Mouse (Mus musculus): Measurements from ENCODE around the gene Map3k11. TPM values are rescaled to one million over a fixed set of nuclear protein-coding genes. Genes with fewer than 3 reads are reported as not detected.
A peak's percentile ranks its signal among the peaks of the same experiment; 100 is the strongest.

The Map3k11 gene
- 18.2 and 18.5 TPM in 2 replicates for polyA plus RNA-seq (2015; fragmentation: Nextera tagmentation; extraction: Ambion mirVana)

GRCm38 (mm10) chr19:5688200-5689087 lies at the start of gene Map3k11, which contains the start of gene Pcnx3:
Map3k11 (plus strand) TSS chr19:5688742.
Pcnx3 (minus strand) TSS chr19:5688908.
- Histone ChIP-seq H3K4me3 (peak within 1 kb of the TSS; percentile 72), H3K4me1 (peaks cover 46% of the 10 kb centered on the region), H3K9ac (peak within 1 kb of the TSS; percentile 95), H3K4me2 (replicated peaks) (peak within 1 kb of the TSS; percentile 99), H3K36me3 (peaks cover 59% of the 10 kb centered on the region), H3K27me3 (no peaks in the 10 kb centered on the region), H3K9me3 (no peaks in the 10 kb centered on the region), H3K27ac (peak within 1 kb of the TSS; percentile 95)
- ATAC-seq (ENCODE audit: low FRiP score, low read depth): peak; percentile 94
- under 1% methylated on average over 68 of the region's 69 CpGs for WGBS

GRCm38 (mm10) chr19:5640339-5640738 lies 48.2 kb upstream of the Map3k11 start:
- Histone ChIP-seq H3K9me3 (no peaks in the 10 kb centered on the region), H3K27me3 (no peaks in the 10 kb centered on the region), H3K9ac (no peak overlapping the region), H3K27ac (no peak overlapping the region), H3K36me3 (peaks cover 69% of the 10 kb centered on the region), H3K4me1 (peaks cover 26% of the 10 kb centered on the region), H3K4me2 (replicated peaks) (no peak overlapping the region), H3K4me3 (no peak overlapping the region)
- ATAC-seq (ENCODE audit: low FRiP score, low read depth): no peak
- 70% methylated on average over 9 of the region's 9 CpGs for WGBS

GRCm38 (mm10) chr19:5641021-5641420 lies 47.5 kb upstream of the Map3k11 start:
- H3K9ac ChIP-seq: no peak overlapping the region
- no peak for ATAC-seq (ENCODE audit: low FRiP score, low read depth)
- H3K4me2 ChIP-seq (replicated peaks): no peak overlapping the region
- no peaks in the 10 kb centered on the region for H3K9me3 ChIP-seq
- 92% methylated on average over 17 of the region's 17 CpGs for WGBS
- H3K4me1 ChIP-seq: peaks cover 25% of the 10 kb centered on the region
- peaks cover 75% of the 10 kb centered on the region for H3K36me3 ChIP-seq
- no peak overlapping the region for H3K4me3 ChIP-seq
- H3K27me3 ChIP-seq: no peaks in the 10 kb centered on the region
- H3K27ac ChIP-seq: no peak overlapping the region

- Histone ChIP-seq H3K9ac (no peak overlapping the region), H3K4me2 (replicated peaks) (no peak overlapping the region), H3K4me1 (peaks cover 19% of the 10 kb centered on the region), H3K27ac (no peak overlapping the region), H3K27me3 (no peaks in the 10 kb centered on the region), H3K4me3 (no peak overlapping the region), H3K36me3 (peaks cover 82% of the 10 kb centered on the region), H3K9me3 (no peaks in the 10 kb centered on the region)
- 90% methylated on average over 8 of the region's 8 CpGs for WGBS
- ATAC-seq (ENCODE audit: low FRiP score, low read depth): no peak
These were observed 46.9 kb upstream of the Map3k11 start for GRCm38 (mm10) chr19:5641641-5642040.

GRCm38 (mm10) chr19:5645280-5645679 lies 43.3 kb upstream of the Map3k11 start:
- no peaks in the 10 kb centered on the region for H3K27me3 ChIP-seq
- no peak for ATAC-seq (ENCODE audit: low FRiP score, low read depth)
- no peaks in the 10 kb centered on the region for H3K9me3 ChIP-seq
- H3K4me2 ChIP-seq (replicated peaks): no peak overlapping the region
- peaks cover 17% of the 10 kb centered on the region for H3K4me1 ChIP-seq
- no peak overlapping the region for H3K9ac ChIP-seq
- 96% methylated on average over 9 of the region's 9 CpGs for WGBS
- peaks cover 80% of the 10 kb centered on the region for H3K36me3 ChIP-seq
- no peak overlapping the region for H3K4me3 ChIP-seq
- H3K27ac ChIP-seq: no peak overlapping the region

GRCm38 (mm10) chr19:5646731-5647330 lies 41.7 kb upstream of the Map3k11 start:
- Histone ChIP-seq H3K27ac (no peak overlapping the region), H3K27me3 (no peaks in the 10 kb centered on the region), H3K36me3 (peaks cover 80% of the 10 kb centered on the region), H3K9ac (no peak overlapping the region), H3K9me3 (no peaks in the 10 kb centered on the region), H3K4me1 (peaks cover 17% of the 10 kb centered on the region), H3K4me3 (no peak overlapping the region), H3K4me2 (replicated peaks) (no peak overlapping the region)
- WGBS: 90% methylated on average over 8 of the region's 8 CpGs
- ATAC-seq (ENCODE audit: low FRiP score, low read depth): no peak

- WGBS: 96% methylated on average over 6 of the region's 6 CpGs
- Histone ChIP-seq H3K9ac (no peak overlapping the region), H3K9me3 (no peaks in the 10 kb centered on the region), H3K4me1 (peaks cover 17% of the 10 kb centered on the region), H3K27ac (peak overlapping the region; percentile 86; the same call in 1 of the 2 replicates), H3K4me3 (no peak overlapping the region), H3K36me3 (peaks cover 80% of the 10 kb centered on the region), H3K4me2 (replicated peaks) (no peak overlapping the region), H3K27me3 (no peaks in the 10 kb centered on the region)
- ATAC-seq (ENCODE audit: low FRiP score, low read depth): no peak
These were observed 40.8 kb upstream of the Map3k11 start for GRCm38 (mm10) chr19:5647791-5648190.

- ATAC-seq (ENCODE audit: low FRiP score, low read depth): peak; percentile 89
- Histone ChIP-seq H3K4me2 (replicated peaks) (peak overlapping the region; percentile 66), H3K36me3 (peaks cover 72% of the 10 kb centered on the region), H3K4me1 (peaks cover 18% of the 10 kb centered on the region), H3K9ac (peak overlapping the region; percentile 62), H3K27me3 (peaks cover 3% of the 10 kb centered on the region), H3K4me3 (peak overlapping the region; percentile 35), H3K9me3 (no peaks in the 10 kb centered on the region), H3K27ac (peak overlapping the region; percentile 86)
- WGBS: 12% methylated on average over 26 of the region's 26 CpGs
These were observed 39.9 kb upstream of the Map3k11 start for GRCm38 (mm10) chr19:5648401-5649297.

GRCm38 (mm10) chr19:5649298-5649741 lies 39.2 kb upstream of the Map3k11 start:
- WGBS: 75% methylated on average over 6 of the region's 6 CpGs
- no peaks in the 10 kb centered on the region for H3K9me3 ChIP-seq
- peaks cover 65% of the 10 kb centered on the region for H3K36me3 ChIP-seq
- H3K4me3 ChIP-seq: peak overlapping the region; percentile 35
- H3K27me3 ChIP-seq: peaks cover 10% of the 10 kb centered on the region
- peak overlapping the region; percentile 62 for H3K9ac ChIP-seq
- H3K4me2 ChIP-seq (replicated peaks): peak overlapping the region; percentile 66
- no peak; the same call in 1 of the 2 replicates for ATAC-seq (ENCODE audit: low FRiP score, low read depth)
- peak overlapping the region; percentile 61; the same call in 1 of the 2 replicates for H3K27ac ChIP-seq
- H3K4me1 ChIP-seq: peaks cover 25% of the 10 kb centered on the region

- Histone ChIP-seq H3K27me3 (peaks cover 31% of the 10 kb centered on the region), H3K4me1 (peaks cover 39% of the 10 kb centered on the region), H3K36me3 (peaks cover 50% of the 10 kb centered on the region), H3K9ac (no peak overlapping the region), H3K27ac (no peak overlapping the region), H3K4me2 (replicated peaks) (no peak overlapping the region), H3K4me3 (no peak overlapping the region), H3K9me3 (no peaks in the 10 kb centered on the region)
- ATAC-seq (ENCODE audit: low FRiP score, low read depth): no peak
- 60% methylated on average over 13 of the region's 13 CpGs for WGBS
These were observed 36.9 kb upstream of the Map3k11 start for GRCm38 (mm10) chr19:5651502-5652274.

- no peak overlapping the region for H3K4me2 ChIP-seq (replicated peaks)
- no peak overlapping the region for H3K27ac ChIP-seq
- no peak for ATAC-seq (ENCODE audit: low FRiP score, low read depth)
- H3K4me3 ChIP-seq: no peak overlapping the region
- WGBS: 78% methylated on average over 6 of the region's 6 CpGs
- H3K27me3 ChIP-seq: peaks cover 31% of the 10 kb centered on the region
- peaks cover 41% of the 10 kb centered on the region for H3K36me3 ChIP-seq
- H3K9me3 ChIP-seq: no peaks in the 10 kb centered on the region
- 0 out of 2 replicates have a peak overlapping the region, but pooled peaks have one; percentile 31 for H3K9ac ChIP-seq
- H3K4me1 ChIP-seq: peaks cover 39% of the 10 kb centered on the region
These were observed 36.0 kb upstream of the Map3k11 start for GRCm38 (mm10) chr19:5652570-5652969.

Data from limb, embryonic 13.5 days (tissue).